Mouse (Mus musculus) heart, adult 2 months (tissue): Measurements from ENCODE around the gene Zfp207.

ENCODE experiments used
- CTCF ChIP-seq: fragments of 200-600 bp; IDR thresholded peaks from 2 replicates; pipeline ENCODE4 v1.8.1; 2022; ENCODE audit warnings: antibody characterized with exemption, mild to moderate bottlenecking, moderate library complexity
- EP300 ChIP-seq: fragments of 200-500 bp; IDR thresholded peaks from 2 replicates; pipeline ENCODE4 v1.6.1; 2011; ENCODE audit warnings: low read depth, low read length, control low read depth; ENCODE audit not compliant: insufficient read depth
- POLR2A ChIP-seq: fragments of 200-500 bp; IDR thresholded peaks from 2 replicates; pipeline ENCODE4 v1.6.1; 2011; ENCODE audit warnings: mild to moderate bottlenecking, low read depth, low read length, control low read depth; ENCODE audit not compliant: insufficient read depth

- 0 out of 2 replicates have a peak, but pooled peaks have one; percentile 100 for TF ChIP-seq CTCF
- TF ChIP-seq EP300: 0 out of 2 replicates have a peak, but pooled peaks have one; percentile 45
- no peak for TF ChIP-seq POLR2A
Observed at GRCm38 (mm10) chr11:80351832-80352430, 31.1 kb upstream of the Zfp207 start.
